Mouse (Mus musculus) limb, embryonic 11.5 days (tissue): ENCODE results near the gene Naa50. TPM values are rescaled to one million over a fixed set of nuclear protein-coding genes. Genes with fewer than 3 reads are reported as not detected.

ENCODE experiments used
- ATAC-seq: fragments of 200-750 bp; cut with Nextera tagmentation; 2 replicates; pipeline ENCODE4 v1.8.0; 2017; ENCODE audit warnings: low read depth; ENCODE audit not compliant: insufficient number of reproducible peaks, low FRiP score, low TSS enrichment
- DNase-seq: peaks from one replicate; pipeline ENCODE4 v3.0.0-alpha.2; 2015; ENCODE audit warnings: low spot score
- H3K27ac ChIP-seq: fragments of 300-500 bp; sonication (generic); replicated peaks from 2 replicates; pipeline ENCODE4 v1.5.1; 2014; ENCODE audit warnings: low read depth, mild to moderate bottlenecking, low read length
- H3K27me3 ChIP-seq: fragments of 300-500 bp; sonication (generic); 2 replicates; pipeline ENCODE4 v1.6.1; 2014; ENCODE audit warnings: mild to moderate bottlenecking, low read length, mixed read lengths; ENCODE audit not compliant: control insufficient read depth, insufficient read depth
- H3K36me3 ChIP-seq: fragments of 300-500 bp; sonication (generic); 2 replicates; pipeline ENCODE4 v1.6.1; 2014; ENCODE audit warnings: mild to moderate bottlenecking, low read length, moderate library complexity, mixed read lengths; ENCODE audit not compliant: control insufficient read depth, insufficient read depth
- H3K4me1 ChIP-seq: fragments of 300-500 bp; sonication (generic); 2 replicates; pipeline ENCODE4 v1.6.1; 2014; ENCODE audit warnings: low read length, mixed read lengths; ENCODE audit not compliant: control insufficient read depth, insufficient read depth
- H3K4me2 ChIP-seq: fragments of 300-500 bp; sonication (generic); 2 replicates; pipeline ENCODE4 v1.6.1; 2014; ENCODE audit warnings: low read depth, mild to moderate bottlenecking, moderate library complexity; ENCODE audit not compliant: severe bottlenecking
- H3K4me3 ChIP-seq: fragments of 300-500 bp; sonication (generic); 2 replicates; pipeline ENCODE4 v1.5.1; 2014; ENCODE audit warnings: low read depth, low read length
- H3K9ac ChIP-seq: fragments of 300-500 bp; sonication (generic); 2 replicates; pipeline ENCODE4 v1.6.1; 2014; ENCODE audit warnings: mild to moderate bottlenecking, low read length
- H3K9me3 ChIP-seq: fragments of 300-500 bp; sonication (generic); 2 replicates; pipeline ENCODE4 v1.6.1; 2016; ENCODE audit warnings: low read length; ENCODE audit not compliant: control insufficient read depth
- WGBS: fragments of 180-500 bp; shearing (Covaris S2); extraction: QIAGEN DNeasy Blood & Tissue Kit; methylation state at CpG from one replicate; pipeline ENCODE4 v1.1.7; 2014; 5-methylcytosine and 5-hydroxymethylcytosine counted together
- polyA plus RNA-seq: library from polyadenylated mRNA; unstranded; fragments of >200 nt; fragmentation: Nextera tagmentation; extraction: Ambion mirVana; gene quantifications from 2 replicates; pipeline ENCODE4 v1.2.1, GENCODE M21; 2014

Naa50 gene
- 88.1 and 97.9 TPM in 2 replicates for polyA plus RNA-seq

DNA sequence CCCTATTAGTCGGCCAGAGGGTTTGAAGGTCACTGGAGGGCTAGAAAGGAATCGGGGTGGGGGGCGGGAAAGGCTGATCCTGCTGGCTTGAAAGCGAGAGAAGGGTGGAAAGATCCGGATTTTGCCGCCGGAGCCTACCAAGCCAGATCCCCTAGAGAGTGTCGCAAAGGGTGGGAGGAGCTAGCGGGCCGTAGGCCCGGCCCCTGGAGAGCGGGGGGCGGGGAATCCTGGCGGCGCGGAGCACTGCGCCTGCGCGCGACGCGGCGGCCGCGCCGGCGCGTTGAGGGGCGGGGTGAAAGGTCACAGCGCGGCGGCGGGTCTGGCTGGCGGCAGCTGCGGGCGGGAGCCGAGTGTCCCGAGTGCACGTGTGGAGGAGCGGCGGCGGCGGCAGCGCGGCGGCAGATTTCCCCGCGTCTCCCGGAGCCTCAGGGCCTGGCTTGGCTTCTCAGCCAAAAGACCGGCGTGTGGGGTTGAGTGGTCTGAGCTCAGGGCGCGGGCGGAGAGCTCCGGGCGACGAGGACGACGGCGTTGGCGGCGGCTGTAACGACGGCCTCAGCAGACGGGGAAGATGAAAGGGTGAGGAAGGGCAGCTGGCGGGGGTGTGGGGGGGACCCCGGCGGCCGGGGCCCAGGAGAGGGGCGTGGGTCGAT lies at the start of gene Naa50, which contains the start of gene Atp6v1a:
TSS of gene Naa50 (plus strand) at position 295 of the 650 bp plus-strand sequence.
TSS of gene Atp6v1a (minus strand) at position 170 of the 650 bp plus-strand sequence.
- no peaks in the 10 kb centered on the region for H3K36me3 ChIP-seq
- ATAC-seq (peak; percentile 89), DNase-seq (peak; percentile 95)
- WGBS: under 1% methylated on average over 57 of the region's 71 CpGs
- peak within 1 kb of the TSS; percentile 93 for H3K9ac ChIP-seq
- peak within 1 kb of the TSS; percentile 90 for H3K27ac ChIP-seq
- no peaks in the 10 kb centered on the region for H3K27me3 ChIP-seq
- H3K4me1 ChIP-seq: no peaks in the 10 kb centered on the region
- peak within 1 kb of the TSS; percentile 97 for H3K4me3 ChIP-seq
- H3K4me2 ChIP-seq: peak within 1 kb of the TSS; percentile 64
- no peaks in the 10 kb centered on the region for H3K9me3 ChIP-seq

DNA sequence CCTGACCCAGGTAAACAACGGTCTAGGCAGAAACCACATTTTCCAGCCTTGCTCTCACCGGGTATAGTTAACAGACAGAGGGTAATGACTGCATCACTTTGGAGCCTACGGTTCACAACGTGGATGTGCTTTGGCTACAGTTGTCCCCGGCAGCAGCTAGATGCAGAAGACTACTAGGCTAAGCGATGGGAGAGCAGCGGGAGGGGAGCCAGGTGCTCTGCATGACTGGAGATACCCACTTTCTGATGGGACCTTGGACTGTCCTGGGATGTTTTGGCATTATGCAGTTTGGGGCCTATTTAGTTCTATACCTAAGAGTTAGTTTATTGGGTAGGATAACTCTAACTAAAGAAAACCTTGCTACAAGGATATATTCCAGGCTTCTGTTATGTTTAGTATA lies 40.3 kb upstream of the Naa50 start:
- Histone ChIP-seq H3K4me1 (no peaks in the 10 kb centered on the region), H3K27me3 (no peaks in the 10 kb centered on the region), H3K4me2 (no peak overlapping the region), H3K36me3 (peaks cover 10% of the 10 kb centered on the region), H3K4me3 (no peak overlapping the region), H3K9ac (no peak overlapping the region), H3K27ac (no peak overlapping the region), H3K9me3 (no peaks in the 10 kb centered on the region)
- DNase-seq: no peak
- 93% methylated on average over 7 of the region's 7 CpGs for WGBS
- no peak for ATAC-seq

DNA sequence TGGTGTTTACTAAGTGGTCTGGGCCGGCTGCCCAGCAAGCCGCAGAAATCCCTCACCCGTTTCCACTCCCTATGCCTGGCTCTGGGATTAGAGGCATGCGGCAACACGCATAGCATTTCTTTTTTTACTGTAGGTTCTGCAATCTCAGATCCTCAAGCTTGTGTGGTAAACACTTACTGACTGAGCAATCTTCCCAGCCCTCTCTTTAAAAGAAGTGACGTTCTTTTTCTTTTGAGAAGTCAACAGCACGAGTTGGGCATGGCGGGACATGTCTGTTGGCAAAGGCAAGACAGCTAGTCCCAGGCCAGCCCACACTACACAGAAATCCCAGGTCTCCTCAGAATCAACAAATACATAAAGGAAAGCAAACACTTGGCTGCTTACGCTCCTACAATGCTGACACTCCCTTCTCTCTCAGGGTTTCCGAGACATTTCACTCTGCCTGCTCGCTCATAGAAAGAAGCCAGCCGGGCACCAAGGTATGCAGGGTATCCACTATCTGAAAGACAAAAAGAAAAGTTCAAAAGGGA lies 38.4 kb upstream of the Naa50 start:
- Histone ChIP-seq H3K4me1 (no peaks in the 10 kb centered on the region), H3K9me3 (no peaks in the 10 kb centered on the region), H3K4me2 (no peak overlapping the region), H3K9ac (no peak overlapping the region), H3K27ac (no peak overlapping the region), H3K36me3 (peaks cover 11% of the 10 kb centered on the region), H3K27me3 (no peaks in the 10 kb centered on the region), H3K4me3 (no peak overlapping the region)
- no peak for ATAC-seq
- WGBS: 93% methylated on average over 12 of the region's 12 CpGs
- no peak for DNase-seq

DNA sequence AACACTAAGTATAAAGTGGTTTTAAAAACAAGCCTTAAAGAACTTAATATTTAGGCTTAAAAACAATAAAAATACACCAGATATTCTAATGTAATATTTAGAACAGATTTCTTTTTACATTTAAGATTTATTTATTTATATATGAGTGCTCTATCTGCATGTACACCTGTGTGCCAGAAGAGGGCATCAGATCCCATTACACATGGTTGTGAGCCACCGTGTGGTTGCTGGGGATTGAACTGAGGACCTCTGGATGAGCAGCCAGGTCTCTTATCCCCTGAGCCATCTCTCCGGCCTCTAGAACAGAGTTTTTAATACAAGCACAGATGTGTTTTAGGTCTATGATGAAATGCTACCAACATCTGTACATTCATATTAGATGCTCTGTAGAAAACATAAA lies 36.7 kb upstream of the Naa50 start:
- DNase-seq (no peak), ATAC-seq (no peak)
- 96% methylated on average over 2 of the region's 2 CpGs for WGBS
- Histone ChIP-seq H3K4me2 (no peak overlapping the region), H3K4me1 (no peaks in the 10 kb centered on the region), H3K9me3 (no peaks in the 10 kb centered on the region), H3K27me3 (no peaks in the 10 kb centered on the region), H3K27ac (no peak overlapping the region), H3K4me3 (no peak overlapping the region), H3K36me3 (peaks cover 14% of the 10 kb centered on the region), H3K9ac (no peak overlapping the region)

DNA sequence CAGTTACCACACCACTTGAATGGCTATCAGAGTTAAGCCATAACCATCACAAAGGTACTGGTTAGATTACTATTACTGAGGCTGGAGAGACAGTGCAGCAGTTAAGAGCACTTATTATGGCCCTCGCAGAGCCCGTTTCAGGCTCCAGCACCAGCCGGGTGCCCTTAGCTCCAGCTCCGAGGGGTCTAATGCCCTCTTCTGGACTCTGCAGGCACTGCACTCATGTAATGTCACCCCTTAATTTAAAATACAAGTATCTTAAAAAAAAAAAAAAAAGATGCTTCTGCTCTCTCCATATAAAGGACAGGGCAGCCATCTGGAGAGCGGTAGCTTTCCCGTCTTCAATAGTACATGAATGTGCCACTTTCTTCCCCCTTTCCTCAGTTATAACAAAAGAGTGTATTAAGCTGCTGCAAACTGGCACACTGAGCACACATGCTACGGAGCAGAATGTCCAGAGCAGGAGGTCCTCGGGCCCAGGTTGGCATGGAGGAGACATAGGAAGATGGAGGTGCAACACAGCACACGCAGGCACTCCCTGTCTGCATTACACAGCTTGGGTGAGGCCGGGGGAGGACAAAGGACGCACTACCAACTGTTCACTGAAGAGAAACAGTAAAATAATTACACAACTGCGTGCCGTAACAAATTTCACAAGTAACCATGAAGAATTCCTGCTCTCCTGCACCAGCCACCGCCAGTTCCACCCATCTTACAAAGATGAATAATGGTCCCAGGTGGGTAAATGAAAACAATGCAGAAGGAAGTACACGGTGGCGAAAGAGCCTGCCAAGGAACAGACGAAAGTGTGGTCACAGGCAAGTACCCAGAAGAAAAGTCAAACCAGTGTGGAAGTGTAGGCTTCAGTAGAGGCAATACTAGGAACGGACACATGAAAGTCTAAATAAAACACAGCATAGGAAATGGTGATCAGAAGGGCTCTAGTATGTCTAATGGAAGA lies 35.5 kb upstream of the Naa50 start:
- Histone ChIP-seq H3K4me1 (no peaks in the 10 kb centered on the region), H3K27me3 (no peaks in the 10 kb centered on the region), H3K36me3 (peaks cover 17% of the 10 kb centered on the region; the same call in 1 of the 2 replicates), H3K4me3 (no peak overlapping the region), H3K4me2 (no peak overlapping the region), H3K27ac (no peak overlapping the region), H3K9me3 (no peaks in the 10 kb centered on the region), H3K9ac (no peak overlapping the region)
- 89% methylated on average over 18 of the region's 18 CpGs for WGBS
- ATAC-seq (no peak), DNase-seq (no peak)

DNA sequence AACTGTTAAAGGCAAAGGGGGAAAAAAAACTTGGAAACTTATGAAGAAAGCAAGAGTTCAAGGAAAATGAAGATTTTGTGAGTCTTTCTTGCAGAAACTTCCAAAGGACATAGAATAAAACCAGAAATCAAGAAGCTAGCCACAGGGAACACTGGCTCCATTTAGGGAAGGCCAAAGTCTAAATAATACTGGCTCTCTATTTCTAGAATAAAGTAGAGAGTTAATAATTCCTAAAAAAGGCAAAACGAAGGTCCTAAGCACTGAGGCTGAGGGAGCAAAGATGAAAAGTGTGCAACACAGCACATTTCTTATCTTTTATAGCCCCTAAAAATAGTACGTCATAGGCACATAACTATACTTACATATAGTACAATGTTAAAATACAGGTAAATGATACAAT lies 34.4 kb upstream of the Naa50 start:
- H3K4me1 ChIP-seq: no peaks in the 10 kb centered on the region
- ATAC-seq: no peak
- no peaks in the 10 kb centered on the region for H3K27me3 ChIP-seq
- 93% methylated on average over 2 of the region's 2 CpGs for WGBS
- DNase-seq: no peak
- H3K4me2 ChIP-seq: no peak overlapping the region
- no peak overlapping the region for H3K4me3 ChIP-seq
- H3K9me3 ChIP-seq: no peaks in the 10 kb centered on the region
- peaks cover 19% of the 10 kb centered on the region; the same call in 1 of the 2 replicates for H3K36me3 ChIP-seq
- no peak overlapping the region for H3K27ac ChIP-seq
- H3K9ac ChIP-seq: no peak overlapping the region

DNA sequence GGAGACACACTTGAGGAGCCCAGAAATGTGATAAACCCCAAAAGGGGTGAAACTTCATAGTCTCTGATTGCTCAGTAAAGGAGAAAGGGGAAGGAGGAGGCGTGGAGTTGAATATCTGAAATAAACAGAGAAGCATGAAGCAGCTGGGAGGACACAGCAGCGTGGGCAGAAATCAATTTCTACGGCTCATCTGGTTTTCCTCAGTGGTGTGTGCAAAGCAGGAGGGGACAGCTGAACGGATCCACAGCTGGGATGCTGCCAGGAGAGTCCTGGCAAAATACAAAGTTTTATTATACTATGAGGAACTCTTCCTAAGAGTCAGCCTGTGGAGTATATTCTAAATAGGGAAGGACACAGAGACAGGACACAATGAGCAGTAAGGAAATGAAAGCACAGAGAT lies 30.6 kb upstream of the Naa50 start:
- no peaks in the 10 kb centered on the region for H3K9me3 ChIP-seq
- ATAC-seq (no peak), DNase-seq (no peak)
- no peak overlapping the region for H3K27ac ChIP-seq
- no peaks in the 10 kb centered on the region for H3K4me1 ChIP-seq
- 88% methylated on average over 4 of the region's 4 CpGs for WGBS
- peaks cover 16% of the 10 kb centered on the region; the same call in 1 of the 2 replicates for H3K36me3 ChIP-seq
- no peak overlapping the region for H3K9ac ChIP-seq
- no peak overlapping the region for H3K4me2 ChIP-seq
- no peaks in the 10 kb centered on the region for H3K27me3 ChIP-seq
- no peak overlapping the region for H3K4me3 ChIP-seq

DNA sequence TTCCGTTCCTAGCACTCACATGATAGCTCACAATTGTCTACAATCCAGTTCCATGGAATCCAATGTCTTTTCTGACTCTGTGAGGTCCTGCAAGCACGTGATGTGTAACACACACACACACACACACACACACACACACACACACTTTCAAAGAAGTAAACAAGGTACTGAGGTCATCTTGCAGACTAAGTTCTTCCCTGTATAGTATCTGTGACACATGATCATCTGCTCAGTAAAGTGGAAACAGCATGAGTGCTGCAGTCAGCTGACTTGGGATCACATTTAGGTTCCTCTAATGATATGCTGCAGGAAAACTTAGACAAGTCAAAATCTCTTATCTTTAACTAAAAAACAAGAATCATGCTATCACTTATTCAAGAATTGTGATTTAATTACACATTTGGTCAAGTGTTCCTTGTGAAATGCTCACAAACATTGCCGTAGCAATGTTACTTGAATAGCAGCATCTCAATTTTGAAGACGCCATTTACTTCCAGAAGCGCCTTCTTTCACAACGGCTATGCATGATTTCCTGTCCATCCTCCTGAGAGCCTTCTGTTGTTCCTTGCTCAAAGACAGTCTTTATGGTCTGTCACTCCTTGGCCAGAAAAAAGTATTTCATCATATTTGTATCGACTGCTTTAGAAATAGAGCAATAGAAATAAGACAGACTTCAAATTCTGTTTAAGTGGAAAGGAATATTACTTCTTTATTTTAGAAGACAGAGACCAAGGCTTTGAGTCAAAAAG lies 19.7 kb upstream of the Naa50 start:
- no peak overlapping the region for H3K4me2 ChIP-seq
- H3K27me3 ChIP-seq: no peaks in the 10 kb centered on the region
- no peaks in the 10 kb centered on the region for H3K9me3 ChIP-seq
- no peak overlapping the region for H3K9ac ChIP-seq
- WGBS: 90% methylated on average over 7 of the region's 7 CpGs
- ATAC-seq (no peak), DNase-seq (no peak)
- no peaks in the 10 kb centered on the region for H3K4me1 ChIP-seq
- no peaks in the 10 kb centered on the region for H3K36me3 ChIP-seq
- H3K27ac ChIP-seq: no peak overlapping the region
- no peak overlapping the region for H3K4me3 ChIP-seq
